Mouse (Mus musculus) heart, adult 9 months (tissue): Measurements from ENCODE around the gene Fzd7.

Source experiments
- DNase-seq, 2 experiments: peaks; one replicate each; pipeline ENCODE4 v3.0.0; 2022; ENCODE audit warnings: low spot score in 2 of 2

Gene Fzd7

DNA sequence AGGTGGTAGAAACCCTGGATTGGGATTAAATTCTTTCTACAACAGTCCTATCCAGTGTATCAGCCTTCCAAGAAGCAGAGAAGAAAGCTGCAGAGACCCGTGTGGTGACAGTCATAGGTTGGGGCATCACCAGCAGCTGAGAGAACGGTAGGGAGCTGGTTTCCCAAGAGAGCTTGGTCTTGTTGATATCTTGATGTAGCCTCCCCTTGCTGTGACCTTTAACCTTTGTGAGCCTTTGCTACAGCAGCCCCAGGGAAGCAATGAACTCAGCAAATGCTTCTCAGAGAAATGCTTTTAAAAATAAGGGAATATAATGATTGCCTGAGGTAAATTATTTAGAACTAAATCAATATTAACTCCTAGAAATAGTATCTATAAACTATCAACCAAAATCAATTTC is 20.1 kb downstream of the Fzd7 start:
- no peak for DNase-seq

DNA sequence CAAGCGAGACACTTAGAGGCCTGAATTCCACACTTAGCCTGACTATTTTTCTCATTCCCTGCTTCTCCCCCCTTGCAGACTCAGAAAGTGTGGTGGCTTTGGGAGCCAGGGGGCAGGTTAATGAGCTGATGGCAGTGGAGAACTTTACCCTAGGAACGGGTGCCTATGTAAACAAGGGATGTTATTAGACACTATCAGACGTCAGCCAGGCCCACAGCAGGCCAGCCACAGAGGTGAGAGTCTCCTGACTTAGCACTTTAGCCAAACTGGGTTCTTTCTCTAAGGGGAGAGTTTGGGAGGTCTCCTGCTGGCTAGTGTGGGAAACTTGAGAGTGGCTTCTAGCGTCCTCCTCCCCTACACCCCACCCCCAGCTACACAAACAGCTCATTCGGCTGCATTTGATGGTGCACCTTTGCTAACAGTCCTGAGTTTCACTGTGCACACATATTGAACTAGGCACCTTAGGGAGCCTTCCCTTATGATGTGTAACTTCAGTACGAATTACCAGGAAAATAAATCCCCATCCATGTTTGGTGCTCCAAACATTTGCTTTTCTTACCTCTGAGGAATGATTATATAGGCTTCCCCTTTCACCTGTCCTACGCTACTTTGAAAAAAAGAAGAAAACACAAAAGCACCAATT is 21.6 kb downstream of the Fzd7 start:
- DNase-seq, result no peak

DNA sequence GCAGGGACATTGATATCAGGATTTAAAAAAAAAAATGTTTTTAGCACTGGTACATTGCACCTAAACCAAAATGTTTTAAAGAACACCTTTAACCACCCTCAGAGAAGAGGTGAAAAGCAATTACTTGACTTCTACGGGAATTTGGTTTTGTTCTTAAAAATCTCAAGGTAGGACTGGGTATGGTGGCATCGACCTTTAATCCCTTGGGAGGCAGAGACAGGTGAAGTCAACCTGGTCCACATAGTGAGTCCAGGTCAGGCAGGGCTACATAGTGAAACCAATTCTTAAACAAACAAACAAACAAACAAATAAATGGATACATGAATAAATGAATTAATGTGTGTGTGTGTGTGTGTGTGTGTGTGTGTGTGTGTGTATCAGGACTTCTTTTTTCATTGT is 22.1 kb downstream of the Fzd7 start:
- no peak for DNase-seq

DNA sequence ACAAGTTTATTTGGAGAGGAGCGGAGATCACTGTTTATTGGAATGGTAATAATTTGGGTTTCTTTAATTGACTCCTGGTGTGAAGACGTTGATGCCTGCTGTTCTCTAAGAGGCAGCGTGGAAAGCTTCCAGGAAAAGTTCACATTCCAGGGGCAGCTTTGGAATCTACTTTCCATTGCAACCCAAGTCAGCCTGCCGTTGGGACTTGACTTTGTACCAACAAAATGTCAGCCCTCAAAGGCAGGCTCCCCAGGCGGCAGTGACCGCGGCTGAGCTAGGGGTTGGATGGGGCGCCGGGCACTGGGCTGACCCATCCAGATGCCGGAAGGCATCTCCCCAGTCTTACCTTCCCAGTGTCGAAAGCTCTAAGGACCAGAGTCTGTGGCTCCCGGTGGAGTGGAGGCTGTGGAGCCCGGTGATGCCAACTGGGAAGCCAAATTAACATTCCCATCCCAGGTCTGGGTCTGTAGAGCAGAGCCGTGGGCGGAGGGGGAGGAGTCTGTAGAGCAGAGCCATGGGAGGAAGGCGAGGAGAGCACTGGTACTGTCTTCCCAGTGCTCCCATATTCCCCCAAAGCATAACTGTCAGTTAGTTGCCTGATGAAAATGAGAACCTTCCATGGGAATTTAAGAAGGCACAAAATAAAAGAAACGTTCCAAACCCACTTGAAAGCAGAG is 26.4 kb downstream of the Fzd7 start:
- peak; percentile 6 to 30 for DNase-seq

DNA sequence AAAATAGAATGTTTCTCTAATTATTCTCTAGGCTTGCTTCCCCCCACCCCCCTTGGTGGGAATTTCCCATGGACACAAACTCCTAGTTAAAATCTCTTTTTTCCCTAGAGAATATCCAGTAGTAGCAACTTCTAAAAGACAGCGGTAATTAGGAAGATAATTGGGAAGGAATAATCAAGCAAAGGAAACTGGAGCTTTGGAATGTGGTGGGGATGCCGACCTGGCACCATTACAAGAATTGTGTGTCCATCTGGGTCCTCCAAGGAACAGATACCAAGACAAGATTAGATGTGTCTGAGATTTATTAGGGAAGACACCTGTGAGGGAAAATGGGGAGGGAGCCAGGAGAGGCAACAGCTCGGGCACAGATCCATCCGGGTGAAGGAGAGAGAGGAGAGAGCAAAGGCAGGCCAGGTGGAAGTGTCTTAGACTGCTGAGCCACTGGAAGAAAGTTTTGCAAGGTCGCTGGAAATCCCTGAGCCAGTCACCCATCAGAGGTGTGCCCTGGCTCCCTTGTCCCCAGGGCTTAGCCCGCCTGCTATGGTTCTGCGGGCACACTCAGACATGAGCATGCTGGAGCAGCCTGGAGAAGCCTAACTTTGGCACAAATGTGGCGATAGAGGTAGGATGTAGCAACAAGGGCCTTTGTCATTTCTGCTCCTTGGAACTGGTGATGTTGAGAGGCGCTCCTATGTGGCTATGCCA is 29.5 kb downstream of the Fzd7 start:
- DNase-seq, result no peak

DNA sequence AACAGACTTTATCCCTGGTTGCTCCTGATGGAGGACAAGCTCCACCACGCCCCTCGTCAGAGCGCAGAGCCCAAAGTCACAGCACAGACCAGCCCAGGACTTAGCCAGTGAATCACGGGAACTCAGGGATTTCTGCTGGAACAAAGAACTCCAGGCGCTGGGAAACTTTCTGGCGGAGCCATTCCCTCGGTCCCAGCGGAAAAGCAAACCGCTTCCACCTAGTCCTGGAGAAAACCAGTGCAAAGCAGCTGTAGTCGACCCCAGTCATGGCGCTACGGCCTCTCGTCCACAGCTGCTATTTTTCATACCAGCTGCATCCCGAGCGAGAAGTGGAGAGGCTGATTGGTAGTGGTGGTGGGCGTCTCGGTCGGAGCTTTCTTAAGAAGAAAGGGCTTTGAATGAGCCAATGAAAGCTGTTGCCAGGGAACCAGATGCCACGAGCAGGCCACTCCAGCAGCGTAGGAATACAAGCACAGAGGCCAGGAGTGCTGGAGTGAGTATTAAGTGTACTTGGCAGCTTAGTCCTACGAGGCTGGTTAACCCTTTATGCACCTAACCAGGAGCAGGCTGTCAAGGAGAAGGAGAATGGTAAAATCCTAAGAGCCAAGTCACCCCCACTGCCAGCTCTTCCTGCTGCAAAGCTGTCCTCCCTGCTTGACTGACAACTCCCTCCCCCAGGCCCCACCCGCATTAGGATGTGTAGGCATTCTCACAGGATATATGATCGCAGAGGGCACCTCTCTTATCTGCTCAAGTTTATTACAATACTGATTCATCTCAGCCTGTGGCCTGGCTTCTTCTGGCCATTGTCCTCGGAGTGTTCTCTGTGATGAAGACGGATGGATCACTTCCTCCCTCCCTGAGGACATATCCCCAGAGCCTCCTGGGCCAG is 34.0 kb downstream of the Fzd7 start, which contains the start of gene Gm973:
Gene Gm973 (plus strand): TSS at position 239 of the 892 bp plus-strand sequence.
- peak; percentile 61 to 65 for DNase-seq

DNA sequence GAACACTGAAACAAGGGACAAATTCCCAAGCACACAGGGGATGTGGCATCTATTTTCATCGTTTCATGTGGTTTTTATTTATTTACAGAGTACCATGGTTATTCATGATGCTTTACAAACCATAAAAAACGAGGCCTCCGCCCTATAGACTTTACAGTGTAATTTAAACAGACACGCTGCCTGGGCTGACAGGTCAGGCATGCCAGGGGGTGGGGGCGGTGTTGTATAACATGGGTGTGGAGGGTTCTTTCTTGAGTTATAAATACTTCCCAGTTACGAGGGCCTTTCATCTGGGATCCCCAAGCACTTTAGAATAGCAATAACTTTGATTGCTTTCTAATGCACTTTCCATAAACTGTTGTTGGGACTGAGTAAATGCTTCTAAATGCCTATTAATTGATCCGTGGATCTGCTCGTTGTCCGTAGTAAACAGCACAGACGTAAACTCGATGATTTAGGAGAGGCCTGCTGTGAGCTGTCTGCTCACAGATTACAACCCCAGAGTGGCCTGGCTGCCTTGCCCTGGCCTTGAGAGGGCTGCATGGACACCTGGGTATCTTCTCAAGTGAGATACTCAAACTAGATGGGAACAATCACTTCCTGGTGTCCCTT is 38.1 kb downstream of the Fzd7 start:
- no peak for DNase-seq

DNA sequence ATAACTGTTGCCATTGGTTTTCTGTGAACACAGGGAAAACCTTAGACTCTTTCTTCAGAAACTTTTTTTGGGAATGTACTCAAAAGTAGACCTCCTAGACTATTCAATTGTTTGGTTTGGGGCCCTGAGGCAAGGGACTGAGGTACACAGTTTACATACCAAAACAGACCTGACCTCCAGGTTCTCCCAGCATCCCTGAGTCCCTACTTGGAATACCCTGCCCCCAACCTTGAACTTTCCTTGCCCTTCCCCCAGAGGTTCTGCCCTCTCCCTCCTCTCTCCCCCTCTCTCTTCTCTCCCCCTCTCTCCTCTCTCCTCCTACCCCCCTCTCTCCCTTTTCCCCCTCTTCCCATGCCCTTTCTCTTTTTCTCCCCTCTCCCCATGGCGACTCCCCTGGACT is 40.2 kb downstream of the Fzd7 start:
- no peak for DNase-seq

DNA sequence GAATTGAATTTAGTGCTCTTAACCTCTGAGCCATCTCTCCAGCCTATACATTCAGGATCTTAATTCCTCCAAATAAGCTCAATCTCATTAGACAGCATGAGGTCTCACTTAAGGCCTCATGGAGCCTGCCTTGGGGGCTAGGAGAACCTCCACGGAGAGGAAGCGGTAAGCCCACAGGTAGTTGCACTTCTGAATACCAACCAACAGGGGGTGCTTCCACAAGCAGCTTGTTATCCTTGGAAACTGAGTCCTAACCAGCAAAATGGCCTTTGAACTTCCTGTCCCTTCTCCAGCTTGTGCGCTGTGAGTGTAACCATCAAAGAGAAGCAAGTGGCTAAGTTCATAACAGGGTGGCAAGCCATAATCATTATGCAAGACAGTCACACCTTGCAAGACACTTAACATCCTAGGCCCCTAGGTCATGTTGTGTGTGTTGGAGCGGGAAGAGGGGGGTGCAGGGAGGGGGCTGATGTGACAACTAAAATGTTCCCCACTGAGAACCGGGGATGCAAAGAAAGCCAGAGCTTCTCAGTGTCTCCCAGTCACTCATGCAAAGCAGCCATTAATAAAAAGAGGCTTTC is 41.2 kb downstream of the Fzd7 start:
- DNase-seq, result no peak

DNA sequence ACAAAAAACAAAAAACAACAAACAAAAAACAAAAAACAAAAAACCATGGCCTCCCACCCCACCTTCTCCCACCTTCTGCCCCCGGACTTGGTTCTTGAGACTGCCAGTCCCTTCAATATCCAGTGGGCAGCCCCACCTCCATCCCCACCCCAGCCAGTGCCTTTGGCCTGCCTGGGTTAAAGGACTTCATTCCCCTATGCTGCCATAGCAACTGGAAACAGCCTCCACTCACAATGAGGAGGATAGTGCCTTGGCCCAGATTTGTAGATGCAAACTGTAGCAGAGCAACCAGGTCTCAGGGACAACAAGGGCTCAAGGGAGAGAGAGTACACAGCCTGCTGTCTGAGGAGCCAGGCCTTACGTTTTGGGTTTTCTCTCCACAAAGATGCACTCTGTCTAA is 41.8 kb downstream of the Fzd7 start:
- no peak for DNase-seq

DNA sequence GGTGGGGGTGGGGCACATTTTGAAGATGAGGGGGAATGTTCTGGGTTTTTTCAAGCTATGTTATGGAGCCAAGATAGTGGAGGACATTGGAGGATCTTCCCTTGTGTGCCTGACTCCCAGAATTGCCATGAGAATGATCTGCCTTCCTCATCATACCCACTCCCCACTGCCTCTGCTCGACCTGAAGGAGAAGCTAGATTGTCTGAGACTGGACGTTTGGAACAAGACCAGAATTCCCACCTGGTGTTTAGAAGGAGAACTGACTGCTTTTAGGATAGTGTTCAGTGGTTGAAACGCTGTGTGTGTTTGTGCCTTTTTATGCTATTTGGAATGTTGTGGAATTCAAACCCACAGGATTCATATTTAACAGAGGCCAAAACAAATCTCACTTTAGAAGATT is 42.5 kb downstream of the Fzd7 start:
- DNase-seq, result no peak

DNA sequence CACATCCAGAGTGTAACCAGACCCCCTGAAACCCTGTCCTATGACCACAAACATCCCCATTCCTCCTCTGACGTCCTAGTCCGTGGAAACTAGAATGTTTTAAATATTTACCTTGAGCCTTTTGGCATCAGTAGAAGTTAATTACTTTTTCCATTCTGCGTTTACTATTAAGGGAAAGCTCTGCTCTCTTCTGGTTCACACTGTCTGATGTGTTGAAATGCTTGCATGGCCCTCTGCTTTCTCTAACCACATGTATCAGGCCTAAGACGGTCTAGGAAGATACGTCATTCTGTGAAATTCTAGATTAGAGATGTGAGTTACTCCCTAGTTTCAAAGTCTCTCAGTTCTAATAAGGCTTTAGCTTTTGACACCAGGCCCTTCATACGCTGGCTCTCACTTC is 45.0 kb downstream of the Fzd7 start:
- DNase-seq, result no peak

DNA sequence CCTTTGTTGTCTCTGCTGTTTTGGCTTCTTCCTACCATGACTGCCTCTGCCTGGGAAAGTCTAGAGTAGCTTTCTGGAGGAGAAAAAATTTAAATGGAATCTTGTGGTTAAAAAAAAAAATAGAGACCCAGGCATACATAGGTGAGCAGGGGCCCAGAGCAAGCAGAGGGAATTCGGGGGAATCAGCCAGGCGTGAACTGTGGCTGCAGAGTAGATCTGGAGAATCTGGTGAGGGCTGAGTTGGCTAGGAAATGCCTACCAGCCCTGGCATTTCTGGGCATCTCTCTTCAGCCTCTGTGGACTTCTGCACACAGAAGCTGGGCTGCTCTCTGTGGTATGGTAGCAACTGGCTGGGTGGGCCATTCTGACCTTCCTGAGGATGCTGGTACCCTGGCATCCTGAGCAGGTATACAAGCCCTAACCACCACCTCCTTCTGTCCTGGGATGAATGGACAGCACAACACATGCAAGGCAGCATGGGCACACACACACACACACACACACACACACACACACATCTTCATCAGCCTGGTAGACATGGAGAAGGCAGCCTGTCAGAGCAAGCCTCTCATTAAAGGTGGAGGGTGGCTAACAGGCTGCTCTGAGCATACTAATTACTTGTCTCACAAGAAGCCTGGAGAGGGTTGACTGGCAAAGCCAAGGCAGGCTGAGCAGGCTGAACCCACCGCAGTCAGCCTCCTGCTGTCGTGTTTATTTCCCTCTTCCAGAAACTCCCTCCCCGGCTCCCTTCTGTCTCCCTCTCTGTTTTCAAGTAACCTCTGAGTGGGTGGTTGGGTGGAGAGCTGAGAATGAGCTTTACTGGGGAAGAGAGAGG is 53.0 kb downstream of the Fzd7 start:
- DNase-seq, result no peak
